Mouse (Mus musculus) neural tube, embryonic 14.5 days (tissue): ENCODE measurements around the gene Fkbp1a. TPM values are rescaled to one million over a fixed set of nuclear protein-coding genes. Genes with fewer than 3 reads are reported as not detected.

Experiments used
- polyA plus RNA-seq: library from polyadenylated mRNA; unstranded; fragments of >200 nt; fragmentation: Nextera tagmentation; extraction: Ambion mirVana; gene quantifications from 2 replicates; pipeline ENCODE4 v1.2.1, GENCODE M21; 2014

Fkbp1a gene
- polyA plus RNA-seq, 1 experiment from 2014 or later = 618 TPM

Other genes starting within 250 kb of the Fkbp1a start
- not detected in 2 replicates for gene 4921509C19Rik, start 66.3 kb upstream of the Fkbp1a start, polyA plus RNA-seq
- gene Nsfl1c, start 48.3 kb upstream of the Fkbp1a start, polyA plus RNA-seq = 264 and 265 TPM in 2 replicates
- gene Sdcbp2, start 30.1 kb downstream of the Fkbp1a start, polyA plus RNA-seq = 0.72 and 1.1 TPM in 2 replicates
- gene Snph, start 90.1 kb downstream of the Fkbp1a start, polyA plus RNA-seq = 29.7 and 33.1 TPM in 2 replicates
- gene Rad21l, start 126.0 kb downstream of the Fkbp1a start, polyA plus RNA-seq = 0.15 and 0.40 TPM in 2 replicates
- gene Tmem74b, start 159.5 kb downstream of the Fkbp1a start, polyA plus RNA-seq = 23.4 and 26.7 TPM in 2 replicates
- 61.9 and 70.6 TPM in 2 replicates for gene Psmf1, start 201.7 kb downstream of the Fkbp1a start, polyA plus RNA-seq